Mouse (Mus musculus): ENCODE measurements around the gene D630003M21Rik.

GRCm38 (mm10) chr2:158138778-158139177 is 90.2 kb downstream of the D630003M21Rik start:
- TF ChIP-seq POLR2A (IDR thresholded peaks at IDR 0.05; ENCODE audit: control insufficient read depth, extremely low read depth, insufficient read depth, low read length, poor library complexity) (no peak), CTCF (IDR thresholded peaks at IDR 0.05; ENCODE audit: borderline replicate concordance, control insufficient read depth, extremely low read depth, insufficient read depth, low read length, poor library complexity) (no peak)

Measured in thymus, adult 2 months (tissue).